Mouse (Mus musculus): ENCODE data around the gene Rpn2. TPM values are rescaled to one million over a fixed set of nuclear protein-coding genes. Genes with fewer than 3 reads are reported as not detected.

Rpn2 gene
- polyA plus RNA-seq, 1 experiment from 2014 or later: 86.1 TPM

GRCm38 (mm10) chr2:157306091-157307032 is 27.5 kb downstream of the Rpn2 start:
- Histone ChIP-seq H3K4me1 (ENCODE audit: insufficient read depth) (no peaks in the 10 kb centered on the region), H3K4me2 (ENCODE audit: low read depth, low read length) (no peak overlapping the region), H3K4me3 (ENCODE audit: low read depth, low read length) (no peak overlapping the region), H3K27ac (ENCODE audit: low read depth) (no peak overlapping the region), H3K27me3 (ENCODE audit: insufficient read depth, low read length) (no peaks in the 10 kb centered on the region), H3K9ac (replicated peaks) (no peak overlapping the region), H3K36me3 (replicated peaks; ENCODE audit: insufficient read depth, low read length) (peaks cover 74% of the 10 kb centered on the region), H3K9me3 (ENCODE audit: low read length) (no peaks in the 10 kb centered on the region)
- ATAC-seq: no peak
- no peak for TF ChIP-seq EP300 (IDR thresholded peaks at IDR 0.05; ENCODE audit: low read depth)
- no peak for TF ChIP-seq CTCF (IDR thresholded peaks at IDR 0.05; ENCODE audit: low read depth)
- no peak for DNase-seq
- WGBS (ENCODE audit: insufficient replicate concordance): 81% methylated on average over 7 of the region's 7 CpGs

DNA sequence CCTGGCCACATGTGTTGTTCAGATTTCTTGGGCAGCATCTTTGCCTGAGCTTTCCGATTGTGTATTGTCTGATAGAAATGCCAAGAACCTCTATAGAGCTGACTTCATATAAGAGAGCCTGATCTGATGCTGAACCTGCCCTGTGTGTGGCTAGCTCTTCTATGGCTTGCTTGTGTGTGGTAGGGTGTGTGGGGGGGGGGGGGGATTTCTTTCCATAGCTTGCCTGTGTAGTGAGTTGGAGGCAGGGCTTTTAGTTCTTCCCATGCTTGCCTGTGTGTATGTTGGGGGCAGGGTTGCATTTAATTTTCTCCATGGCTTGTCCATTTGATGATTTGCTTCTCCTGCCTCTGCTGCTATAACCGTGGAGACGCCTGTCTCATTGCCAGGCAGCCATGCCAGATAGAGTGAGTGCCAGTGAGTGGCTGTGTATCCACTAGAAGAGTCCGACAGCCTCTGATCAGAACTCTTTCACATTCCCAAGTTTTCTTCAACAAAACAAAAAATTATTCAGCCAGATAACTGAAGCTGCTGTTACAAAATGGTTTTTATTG is 29.0 kb downstream of the Rpn2 start:
- Histone ChIP-seq H3K36me3 (replicated peaks; ENCODE audit: insufficient read depth, low read length) (peaks cover 73% of the 10 kb centered on the region), H3K4me1 (ENCODE audit: insufficient read depth) (no peaks in the 10 kb centered on the region), H3K4me3 (ENCODE audit: low read depth, low read length) (no peak overlapping the region), H3K4me2 (ENCODE audit: low read depth, low read length) (no peak overlapping the region), H3K9me3 (ENCODE audit: low read length) (no peaks in the 10 kb centered on the region), H3K9ac (replicated peaks) (no peak overlapping the region), H3K27ac (ENCODE audit: low read depth) (no peak overlapping the region), H3K27me3 (ENCODE audit: insufficient read depth, low read length) (no peaks in the 10 kb centered on the region)
- DNase-seq (no peak), ATAC-seq (no peak)
- WGBS (ENCODE audit: insufficient replicate concordance): 84% methylated on average over 4 of the region's 4 CpGs
- TF ChIP-seq CTCF (IDR thresholded peaks at IDR 0.05; ENCODE audit: low read depth): no peak
- TF ChIP-seq EP300 (IDR thresholded peaks at IDR 0.05; ENCODE audit: low read depth): no peak

- H3K36me3 ChIP-seq (replicated peaks; ENCODE audit: insufficient read depth, low read length): peaks cover 74% of the 10 kb centered on the region
- WGBS (ENCODE audit: insufficient replicate concordance): 82% methylated on average over 2 of the region's 2 CpGs
- DNase-seq: no peak
Observed at GRCm38 (mm10) chr2:157308273-157308917, 29.6 kb downstream of the Rpn2 start.

DNA sequence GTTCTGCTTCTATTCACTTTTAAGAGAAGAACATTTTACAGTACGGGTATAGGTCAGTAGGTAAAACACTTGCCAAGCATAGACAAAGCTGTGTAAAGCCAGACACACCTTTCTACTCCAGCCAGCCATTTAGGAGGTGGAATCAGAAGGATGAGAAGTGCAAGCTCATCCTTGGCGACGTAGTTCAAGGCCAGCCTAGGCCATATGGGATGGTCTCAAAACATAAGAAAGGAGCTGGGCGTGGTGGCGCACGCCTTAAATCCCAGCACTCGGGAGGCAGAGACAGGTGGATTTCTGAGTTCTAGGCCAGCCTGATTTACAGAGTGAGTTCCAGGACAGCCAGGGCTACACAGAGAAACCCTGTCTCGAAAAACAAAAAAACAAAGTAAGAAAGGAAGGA is 30.8 kb downstream of the Rpn2 start:
- Histone ChIP-seq H3K27me3 (ENCODE audit: insufficient read depth, low read length) (no peaks in the 10 kb centered on the region), H3K9ac (replicated peaks) (no peak overlapping the region), H3K4me2 (ENCODE audit: low read depth, low read length) (no peak overlapping the region), H3K27ac (ENCODE audit: low read depth) (no peak overlapping the region), H3K9me3 (ENCODE audit: low read length) (no peaks in the 10 kb centered on the region), H3K36me3 (replicated peaks; ENCODE audit: insufficient read depth, low read length) (peaks cover 75% of the 10 kb centered on the region), H3K4me1 (ENCODE audit: insufficient read depth) (no peaks in the 10 kb centered on the region), H3K4me3 (ENCODE audit: low read depth, low read length) (no peak overlapping the region)
- 91% methylated on average over 8 of the region's 8 CpGs for WGBS (ENCODE audit: insufficient replicate concordance)
- TF ChIP-seq EP300 (IDR thresholded peaks at IDR 0.05; ENCODE audit: low read depth) (no peak), CTCF (IDR thresholded peaks at IDR 0.05; ENCODE audit: low read depth) (no peak)
- DNase-seq (no peak), ATAC-seq (no peak)

More at GRCm38 (mm10) chr2:157308273-157308917, 29.6 kb downstream of the Rpn2 start:
- Histone ChIP-seq H3K4me3 (ENCODE audit: low read depth, low read length) (no peak overlapping the region), H3K4me1 (ENCODE audit: insufficient read depth) (no peaks in the 10 kb centered on the region), H3K27me3 (ENCODE audit: insufficient read depth, low read length) (no peaks in the 10 kb centered on the region), H3K27ac (ENCODE audit: low read depth) (no peak overlapping the region), H3K9me3 (ENCODE audit: low read length) (no peaks in the 10 kb centered on the region), H3K4me2 (ENCODE audit: low read depth, low read length) (no peak overlapping the region), H3K9ac (replicated peaks) (no peak overlapping the region)
- ATAC-seq: no peak
- TF ChIP-seq EP300 (IDR thresholded peaks at IDR 0.05; ENCODE audit: low read depth): no peak
- no peak for TF ChIP-seq CTCF (IDR thresholded peaks at IDR 0.05; ENCODE audit: low read depth)

DNA sequence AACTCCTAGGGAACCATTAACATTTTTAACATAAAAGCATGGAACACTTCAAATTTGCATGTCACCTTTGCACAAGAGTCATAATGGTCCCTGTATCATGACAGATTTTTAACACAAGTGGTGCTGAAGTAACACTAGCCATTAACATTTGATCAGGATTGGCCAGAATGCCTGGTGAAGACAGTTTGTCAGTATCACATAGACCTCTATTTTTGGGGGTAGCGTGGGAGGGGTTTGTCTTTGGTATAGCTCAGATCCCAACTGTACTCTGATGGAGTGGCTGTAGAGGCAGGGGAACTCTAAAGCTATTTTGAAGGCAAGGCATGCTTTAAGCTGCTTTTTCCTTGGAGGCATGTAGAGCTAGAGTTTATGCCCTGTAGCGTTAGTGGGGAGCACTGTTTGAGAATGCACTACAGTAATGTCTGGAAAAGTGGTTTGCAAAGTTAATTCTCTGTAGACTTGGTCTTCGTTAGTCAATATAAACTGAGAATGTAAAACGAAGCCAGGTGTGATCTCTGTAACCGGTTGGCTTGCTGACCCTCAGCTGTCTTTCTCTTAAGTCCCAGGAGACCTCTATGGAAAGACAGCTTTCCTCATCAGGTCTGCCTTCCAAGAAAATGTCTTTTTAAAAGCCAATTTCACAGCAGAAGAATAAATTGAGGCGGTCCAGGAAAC is 32.3 kb downstream of the Rpn2 start:
- H3K36me3 ChIP-seq (replicated peaks; ENCODE audit: insufficient read depth, low read length): peaks cover 83% of the 10 kb centered on the region

More for the DNA sequence above, 32.3 kb downstream of the Rpn2 start:
- H3K4me3 ChIP-seq (ENCODE audit: low read depth, low read length): no peak overlapping the region
- H3K4me1 ChIP-seq (ENCODE audit: insufficient read depth): no peaks in the 10 kb centered on the region
- no peak overlapping the region for H3K4me2 ChIP-seq (ENCODE audit: low read depth, low read length)
- DNase-seq (no peak), ATAC-seq (no peak)
- no peaks in the 10 kb centered on the region for H3K27me3 ChIP-seq (ENCODE audit: insufficient read depth, low read length)
- WGBS (ENCODE audit: insufficient replicate concordance): 88% methylated on average over 6 of the region's 6 CpGs
- TF ChIP-seq EP300 (IDR thresholded peaks at IDR 0.05; ENCODE audit: low read depth) (no peak), CTCF (IDR thresholded peaks at IDR 0.05; ENCODE audit: low read depth) (no peak)
- no peak overlapping the region for H3K27ac ChIP-seq (ENCODE audit: low read depth)
- no peak overlapping the region for H3K9ac ChIP-seq (replicated peaks)
- H3K9me3 ChIP-seq (ENCODE audit: low read length): no peaks in the 10 kb centered on the region

Data from liver, postnatal 0 days (tissue).